Mouse (Mus musculus): ENCODE data around the gene Tnk2. TPM values are rescaled to one million over a fixed set of nuclear protein-coding genes. Genes with fewer than 3 reads are reported as not detected.

Gene Tnk2
- polyA plus RNA-seq, 1 experiment from 2014 or later = 24.2 TPM

- Histone ChIP-seq H3K36me3 (replicated peaks) (no peaks in the 10 kb centered on the region), H3K4me2 (no peak overlapping the region), H3K4me3 (no peak overlapping the region), H3K4me1 (peaks cover 14% of the 10 kb centered on the region), H3K27me3 (replicated peaks) (no peaks in the 10 kb centered on the region), H3K9me3 (no peaks in the 10 kb centered on the region), H3K9ac (no peak overlapping the region), H3K27ac (no peak overlapping the region)
- WGBS = 75% methylated on average over 6 of the region's 6 CpGs
- no peak for ATAC-seq (replicated peaks)
These were observed 10.5 kb downstream of the Tnk2 start for GRCm38 (mm10) chr16:32654071-32654733.

GRCm38 (mm10) chr16:32655534-32655933 is 11.9 kb downstream of the Tnk2 start:
- Histone ChIP-seq H3K27ac (no peak overlapping the region), H3K9me3 (no peaks in the 10 kb centered on the region), H3K9ac (no peak overlapping the region), H3K36me3 (replicated peaks) (no peaks in the 10 kb centered on the region), H3K4me2 (no peak overlapping the region), H3K4me3 (no peak overlapping the region), H3K27me3 (replicated peaks) (no peaks in the 10 kb centered on the region), H3K4me1 (peaks cover 27% of the 10 kb centered on the region)
- 93% methylated on average over 4 of the region's 4 CpGs for WGBS
- ATAC-seq (replicated peaks) = no peak

GRCm38 (mm10) chr16:32656321-32656720 is 12.6 kb downstream of the Tnk2 start:
- H3K9ac ChIP-seq = no peak overlapping the region
- no peak overlapping the region for H3K4me2 ChIP-seq
- WGBS = 87% methylated on average over 8 of the region's 8 CpGs
- no peaks in the 10 kb centered on the region for H3K36me3 ChIP-seq (replicated peaks)
- peaks cover 35% of the 10 kb centered on the region for H3K4me1 ChIP-seq
- no peak for ATAC-seq (replicated peaks)
- no peak overlapping the region for H3K4me3 ChIP-seq
- H3K27me3 ChIP-seq (replicated peaks) = no peaks in the 10 kb centered on the region
- H3K9me3 ChIP-seq = no peaks in the 10 kb centered on the region
- H3K27ac ChIP-seq = no peak overlapping the region

- Histone ChIP-seq H3K36me3 (replicated peaks) (no peaks in the 10 kb centered on the region), H3K9me3 (no peaks in the 10 kb centered on the region), H3K27me3 (replicated peaks) (no peaks in the 10 kb centered on the region), H3K4me2 (no peak overlapping the region), H3K4me1 (peaks cover 40% of the 10 kb centered on the region), H3K27ac (no peak overlapping the region), H3K9ac (no peak overlapping the region), H3K4me3 (no peak overlapping the region)
- 78% methylated on average over 8 of the region's 8 CpGs for WGBS
- ATAC-seq (replicated peaks) = no peak
These were observed 13.1 kb downstream of the Tnk2 start for GRCm38 (mm10) chr16:32656794-32657193.

GRCm38 (mm10) chr16:32657498-32658250 is 14.0 kb downstream of the Tnk2 start:
- H3K9me3 ChIP-seq = no peaks in the 10 kb centered on the region
- no peak overlapping the region for H3K27ac ChIP-seq
- peak overlapping the region; percentile 81; the same call in 1 of the 2 replicates for H3K4me2 ChIP-seq
- no peaks in the 10 kb centered on the region for H3K36me3 ChIP-seq (replicated peaks)
- WGBS = 91% methylated on average over 16 of the region's 16 CpGs
- no peak overlapping the region for H3K9ac ChIP-seq
- no peak overlapping the region for H3K4me3 ChIP-seq
- no peak for ATAC-seq (replicated peaks)
- peaks cover 44% of the 10 kb centered on the region for H3K4me1 ChIP-seq
- no peaks in the 10 kb centered on the region for H3K27me3 ChIP-seq (replicated peaks)

GRCm38 (mm10) chr16:32658743-32659171 is 15.1 kb downstream of the Tnk2 start:
- WGBS = 0% methylated on average over 17 of the region's 21 CpGs
- H3K9ac ChIP-seq = peak overlapping the region; percentile 67
- H3K4me1 ChIP-seq = peaks cover 47% of the 10 kb centered on the region
- ATAC-seq (replicated peaks) = peak; percentile 49
- H3K9me3 ChIP-seq = no peaks in the 10 kb centered on the region
- H3K27me3 ChIP-seq (replicated peaks) = no peaks in the 10 kb centered on the region
- peak overlapping the region; percentile 51 for H3K4me3 ChIP-seq
- H3K27ac ChIP-seq = peak overlapping the region; percentile 86
- no peaks in the 10 kb centered on the region for H3K36me3 ChIP-seq (replicated peaks)
- H3K4me2 ChIP-seq = peak overlapping the region; percentile 81

- no peaks in the 10 kb centered on the region for H3K9me3 ChIP-seq
- H3K27ac ChIP-seq = peak overlapping the region; percentile 86
- peak; percentile 19 for ATAC-seq (replicated peaks)
- peak overlapping the region; percentile 67 for H3K9ac ChIP-seq
- H3K4me2 ChIP-seq = peak overlapping the region; percentile 81
- no peaks in the 10 kb centered on the region for H3K27me3 ChIP-seq (replicated peaks)
- 2% methylated on average over 8 of the region's 8 CpGs for WGBS
- H3K4me3 ChIP-seq = peak overlapping the region; percentile 51
- H3K36me3 ChIP-seq (replicated peaks) = no peaks in the 10 kb centered on the region
- H3K4me1 ChIP-seq = peaks cover 47% of the 10 kb centered on the region
These were observed 15.7 kb downstream of the Tnk2 start for GRCm38 (mm10) chr16:32659385-32659784.

- H3K27me3 ChIP-seq (replicated peaks) = no peaks in the 10 kb centered on the region
- H3K4me2 ChIP-seq = peak overlapping the region; percentile 81; the same call in 1 of the 2 replicates
- H3K4me3 ChIP-seq = no peak overlapping the region
- no peaks in the 10 kb centered on the region for H3K36me3 ChIP-seq (replicated peaks)
- no peak for ATAC-seq (replicated peaks)
- H3K27ac ChIP-seq = peak overlapping the region; percentile 86
- H3K4me1 ChIP-seq = peaks cover 47% of the 10 kb centered on the region
- H3K9me3 ChIP-seq = no peaks in the 10 kb centered on the region
- no peak overlapping the region for H3K9ac ChIP-seq
- WGBS = 41% methylated on average over 1 of the region's 1 CpGs
These were observed 16.4 kb downstream of the Tnk2 start for GRCm38 (mm10) chr16:32660095-32660494.

GRCm38 (mm10) chr16:32660557-32661321 is 17.1 kb downstream of the Tnk2 start:
- 11% methylated on average over 10 of the region's 10 CpGs for WGBS
- Histone ChIP-seq H3K4me1 (peaks cover 49% of the 10 kb centered on the region), H3K9me3 (no peaks in the 10 kb centered on the region)

GRCm38 (mm10) chr16:32661493-32661921 is 17.8 kb downstream of the Tnk2 start:
- Histone ChIP-seq H3K4me1 (peaks cover 56% of the 10 kb centered on the region), H3K27ac (peak overlapping the region; percentile 86), H3K9me3 (no peaks in the 10 kb centered on the region), H3K27me3 (replicated peaks) (no peaks in the 10 kb centered on the region), H3K36me3 (replicated peaks) (no peaks in the 10 kb centered on the region), H3K9ac (peak overlapping the region; percentile 35), H3K4me2 (peak overlapping the region; percentile 40), H3K4me3 (peak overlapping the region; percentile 4)
- 43% methylated on average over 10 of the region's 10 CpGs for WGBS
- peak; percentile 18; the same call in 1 of the 2 replicates for ATAC-seq (replicated peaks)

More at GRCm38 (mm10) chr16:32660557-32661321, 17.1 kb downstream of the Tnk2 start:
- H3K27ac ChIP-seq = peak overlapping the region; percentile 86
- peak overlapping the region; percentile 35 for H3K9ac ChIP-seq
- H3K4me3 ChIP-seq = peak overlapping the region; percentile 4
- ATAC-seq (replicated peaks) = peak; percentile 63
- no peaks in the 10 kb centered on the region for H3K36me3 ChIP-seq (replicated peaks)
- H3K27me3 ChIP-seq (replicated peaks) = no peaks in the 10 kb centered on the region
- H3K4me2 ChIP-seq = peak overlapping the region; percentile 40

- Histone ChIP-seq H3K27ac (peak overlapping the region; percentile 86; the same call in 1 of the 2 replicates), H3K4me1 (peaks cover 60% of the 10 kb centered on the region), H3K27me3 (replicated peaks) (no peaks in the 10 kb centered on the region), H3K9ac (no peak overlapping the region), H3K4me3 (0 out of 2 replicates have a peak overlapping the region, but pooled peaks have one; percentile 4), H3K9me3 (no peaks in the 10 kb centered on the region), H3K36me3 (replicated peaks) (no peaks in the 10 kb centered on the region), H3K4me2 (peak overlapping the region; percentile 40)
- no peak for ATAC-seq (replicated peaks)
- WGBS = 82% methylated on average over 7 of the region's 7 CpGs
These were observed 18.7 kb downstream of the Tnk2 start for GRCm38 (mm10) chr16:32662372-32662771.

Data from midbrain, embryonic 15.5 days (tissue).